In genomic region chr1:133660466-133661202, GRCm38 (mm10) we compare ENCODE assay signal across 7 mouse cellular contexts. TPM values are rescaled to one million over a fixed set of nuclear protein-coding genes. Genes with fewer than 3 reads are reported as not detected.
A peak's percentile ranks its signal among the peaks of the same experiment; 100 is the strongest.
DNase-seq lines count a peak whose midpoint lies in the region; ATAC-seq lines count a peak whose summit lies in the region.

Gene Zbed6, minus strand, starts transcription at chr1:133660885.

- peaks cover 39% of the 10 kb centered on the region for H3K36me3 ChIP-seq in limb, embryonic 10.5 days
- H3K36me3 ChIP-seq in midbrain, embryonic 11.5 days (ENCODE audit: control insufficient read depth, insufficient read depth, low read length), result no peaks in the 10 kb centered on the region; the same call in none of the 2 replicates

- H3K9me3 ChIP-seq in limb, embryonic 10.5 days (replicated peaks), result no peaks in the 10 kb centered on the region
- H3K9me3 ChIP-seq in midbrain, embryonic 11.5 days (ENCODE audit: control insufficient read depth, low read length), result no peaks in the 10 kb centered on the region

- peak; percentile 57 for DNase-seq in adrenal gland, adult 8-10 months
- peak; percentile 42 for DNase-seq in embryo, embryonic 10 days (ENCODE audit: low spot score)
- DNase-seq in gastrocnemius, postnatal 14 days, result peak; percentile 83
- DNase-seq in limb, embryonic 10.5 days (ENCODE audit: low spot score), result peak; percentile 86
- DNase-seq in midbrain, embryonic 11.5 days (ENCODE audit: low spot score, missing footprints), result peak; percentile 94
- peak; percentile 47 to 55 for DNase-seq in spleen, adult 18-20 months

- peak within 1 kb of the TSS; percentile 97 for H3K27ac ChIP-seq in limb, embryonic 10.5 days
- H3K27ac ChIP-seq in midbrain, embryonic 11.5 days (ENCODE audit: low read depth, low read length), result peak within 1 kb of the TSS; percentile 81

- peak within 1 kb of the TSS; percentile 94 for H3K4me2 ChIP-seq in midbrain, embryonic 11.5 days

- H3K27me3 ChIP-seq in limb, embryonic 10.5 days (ENCODE audit: low read depth, poor library complexity, severe bottlenecking), result no peaks in the 10 kb centered on the region
- no peaks in the 10 kb centered on the region for H3K27me3 ChIP-seq in midbrain, embryonic 11.5 days (ENCODE audit: control insufficient read depth, insufficient read depth, low read length)

- peak; percentile 36 for ATAC-seq in inflammation-experienced regulatory T-cells, adult 6 months
- ATAC-seq in midbrain, embryonic 11.5 days (ENCODE audit: low FRiP score), result peak; percentile 88

- H3K4me1 ChIP-seq in limb, embryonic 10.5 days, result peaks cover 32% of the 10 kb centered on the region
- peaks cover 9% of the 10 kb centered on the region for H3K4me1 ChIP-seq in midbrain, embryonic 11.5 days (ENCODE audit: control insufficient read depth, insufficient read depth, low read length)

- intact Hi-C loops in gastrocnemius, postnatal 14 days (cut with DNase I; ENCODE audit: low total_unique reads), result no loop called here

- WGBS in limb, embryonic 10.5 days, result 1% methylated on average over 40 of the region's 41 CpGs
- 1% methylated on average over 40 of the region's 41 CpGs for WGBS in midbrain, embryonic 11.5 days

- peak within 1 kb of the TSS; percentile 88 for H3K9ac ChIP-seq in midbrain, embryonic 11.5 days (ENCODE audit: low read length)

- H3K4me3 ChIP-seq in limb, embryonic 10.5 days, result peak within 1 kb of the TSS; percentile 89
- peak within 1 kb of the TSS; percentile 87 for H3K4me3 ChIP-seq in midbrain, embryonic 11.5 days (ENCODE audit: low read depth, low read length)

RNA-seq across cellular contexts. Expression of gene Zbed6, which starts in this region (rescaled TPM):
- 10 to 100 TPM in 3 of 4 experiments, 1 to 10 TPM in 1; 8.8 to 25.1 (median 17.5) TPM for total RNA-seq in adrenal gland, adult 8-10 months (2022)
- 10 to 100 TPM; 11.0 to 11.5 TPM for total RNA-seq in gastrocnemius, postnatal 14 days (2021)
- not detected for polyA plus RNA-seq in inflammation-experienced regulatory T-cells, adult 6 months (2017; shearing (Covaris generic))
- polyA plus RNA-seq in limb, embryonic 10.5 days (2016; fragmentation: Nextera tagmentation; extraction: Ambion mirVana), result not detected in 2 replicates
- polyA plus RNA-seq in midbrain, embryonic 11.5 days (2014; fragmentation: Nextera tagmentation; extraction: Ambion mirVana), result not detected in 2 replicates

Comparison
In these comparisons a context has a peak if more than half of its experiments do, and no peak if none do; other contexts are left out.
1. Peak in every context shown above with its lines: DNase-seq, ATAC-seq, H3K4me3 ChIP-seq and H3K27ac ChIP-seq.
2. Peak in ATAC-seq in inflammation-experienced regulatory T-cells, adult 6 months; RNA of the gene not detected or under 1 TPM.
3. Peak in DNase-seq, H3K4me3 ChIP-seq and H3K27ac ChIP-seq in limb, embryonic 10.5 days; RNA of the gene not detected or under 1 TPM.
4. Peak in DNase-seq, ATAC-seq, H3K4me3 ChIP-seq, H3K27ac ChIP-seq, H3K9ac ChIP-seq and H3K4me2 ChIP-seq in midbrain, embryonic 11.5 days; RNA of the gene not detected or under 1 TPM.
5. DNase-seq: peak in every context shown above with its lines; median percentile 94 in midbrain, embryonic 11.5 days; 86 in limb, embryonic 10.5 days; 83 in gastrocnemius, postnatal 14 days; 57 in adrenal gland, adult 8-10 months; 51 in spleen, adult 18-20 months; 42 in embryo, embryonic 10 days.